Mouse (Mus musculus): ENCODE measurements around the gene Klrg2.

DNA sequence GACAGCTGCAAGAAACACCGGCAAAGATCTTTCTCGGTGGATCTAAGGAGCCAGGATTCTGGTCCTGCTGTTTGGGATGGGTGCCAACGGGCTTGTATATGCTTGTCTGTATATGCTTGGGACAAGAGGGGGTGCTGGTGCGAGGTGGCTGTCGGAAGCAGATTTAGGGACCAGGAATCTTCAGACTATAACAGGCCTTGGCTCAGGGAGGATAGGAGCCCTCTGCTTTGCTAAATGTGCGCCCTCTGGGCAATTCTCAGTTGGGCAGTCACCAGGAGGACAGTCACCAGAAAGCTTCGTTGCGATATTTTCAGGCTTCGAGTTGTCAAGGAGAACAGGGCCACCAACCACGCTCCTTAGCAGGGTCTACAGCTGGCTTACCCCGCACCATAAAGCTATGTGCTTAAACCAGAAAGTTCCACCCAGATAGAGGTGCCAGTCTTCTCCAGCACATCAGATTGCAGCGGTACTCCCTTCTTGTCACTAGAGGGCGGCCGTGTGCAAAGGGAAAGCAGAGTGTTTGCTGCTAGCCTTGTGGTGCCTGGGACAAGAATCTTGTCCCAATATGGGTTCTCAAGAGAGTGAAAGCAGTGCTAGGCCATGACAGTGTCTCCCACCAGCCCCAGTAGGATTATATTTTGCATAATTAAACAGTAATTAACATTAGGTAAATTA lies 13.4 kb upstream of the Klrg2 start:
- TF ChIP-seq TAL1 (IDR thresholded peaks at IDR 0.05; ENCODE audit: low read length) (no peak), GATA1 (IDR thresholded peaks at IDR 0.05; ENCODE audit: low read length) (no peak; the same call in 1 of the 2 replicates)
